Mouse (Mus musculus): Measurements from ENCODE around the gene Pfkm.

GRCm38 (mm10) chr15:98181132-98181711, 88.8 kb downstream of the Pfkm start:
- TF ChIP-seq CTCF (IDR thresholded peaks at IDR 0.05; ENCODE audit: insufficient read depth, low read length) (peak; percentile 80), POLR2A (IDR thresholded peaks at IDR 0.05; ENCODE audit: borderline replicate concordance, extremely low read depth, low read depth, low read length) (peak; percentile 60; the same call in 1 of the 2 replicates)

All from lung, adult 2 months (tissue).